Comparison of ENCODE assay signal across 13 mouse cellular contexts in genomic region chr12:102436939-102437526, GRCm38 (mm10). TPM values are rescaled to one million over a fixed set of nuclear protein-coding genes. Genes with fewer than 3 reads are reported as not detected.
DNase-seq lines count a peak whose midpoint lies in the region; ATAC-seq and TF ChIP-seq lines count a peak whose summit lies in the region.
"Had no signal": no experiment of that assay in that cellular context is flagged by ENCODE, and none has a peak within 500 bp of the region (broad histone marks: within the 10 kb centered on the region; RNA-seq: fewer than 3 reads in every experiment).

No protein-coding gene starts in this region.

- peak overlapping the region; percentile 71 for H3K4me2 ChIP-seq in heart, embryonic 14.5 days (ENCODE audit: low read length)
- no peak overlapping the region for H3K4me2 ChIP-seq in liver, postnatal 0 days (ENCODE audit: low read depth, low read length)
- H3K4me2 ChIP-seq in liver, embryonic 12.5 days: no peak overlapping the region
- H3K4me2 ChIP-seq in intestine, postnatal 0 days (replicated peaks; ENCODE audit: low read depth): peak overlapping the region; percentile 73
- H3K4me2 ChIP-seq: limb, embryonic 15.5 days; midbrain, embryonic 12.5 days had no signal

- no peak for ATAC-seq in heart, embryonic 14.5 days (ENCODE audit: insufficient number of reproducible peaks, insufficient read depth, low FRiP score, low read depth)
- ATAC-seq in liver, postnatal 0 days: no peak
- ATAC-seq in liver, embryonic 12.5 days: no peak
- no peak for ATAC-seq in intestine, postnatal 0 days
- ATAC-seq: inflammation-experienced regulatory T-cells, adult 6 months had no signal

- peaks cover 15 to 32% of the 10 kb centered on the region in 2 experiments for H3K4me1 ChIP-seq in heart, embryonic 14.5 days (ENCODE audit: control insufficient read depth in 2 of 2, insufficient read depth in 2 of 2, low read length in 2 of 2)
- no peaks in the 10 kb centered on the region; the same call in 1 of the 2 replicates for H3K4me1 ChIP-seq in liver, postnatal 0 days (ENCODE audit: insufficient read depth)
- peaks cover 33% of the 10 kb centered on the region for H3K4me1 ChIP-seq in liver, embryonic 12.5 days
- H3K4me1 ChIP-seq in brown adipose tissue, adult 24 weeks (ENCODE audit: control insufficient read depth, insufficient read depth, insufficient read length, low read length): peaks cover 9% of the 10 kb centered on the region
- 0 out of 2 replicates have a peak, but pooled peaks cover 9% of the 10 kb centered on the region for H3K4me1 ChIP-seq in intestine, postnatal 0 days (replicated peaks; ENCODE audit: control insufficient read depth, insufficient read depth, low read length)

- H3K27ac ChIP-seq in heart, embryonic 14.5 days (replicated peaks in 1 of 2; ENCODE audit: control insufficient read depth in 1 of 2, insufficient read depth in 1 of 2, low read depth in 2 of 2, low read length in 2 of 2): peak overlapping the region; percentile 60 to 89
- H3K27ac ChIP-seq in liver, postnatal 0 days (ENCODE audit: low read depth): peak overlapping the region; percentile 45
- no peak overlapping the region for H3K27ac ChIP-seq in liver, embryonic 12.5 days
- peak overlapping the region; percentile 74 for H3K27ac ChIP-seq in brown adipose tissue, adult 24 weeks (replicated peaks; ENCODE audit: low read depth, low read length)
- peak overlapping the region; percentile 54; the same call in 1 of the 2 replicates for H3K27ac ChIP-seq in intestine, postnatal 0 days (ENCODE audit: low read depth, low read length)
- H3K27ac ChIP-seq: limb, embryonic 15.5 days; midbrain, embryonic 12.5 days; neural tube, embryonic 13.5 days had no signal

- no peaks in the 10 kb centered on the region for H3K36me3 ChIP-seq in heart, embryonic 14.5 days (ENCODE audit: control insufficient read depth, insufficient read depth, low read length)
- H3K36me3 ChIP-seq in liver, postnatal 0 days (replicated peaks; ENCODE audit: insufficient read depth, low read length): no peaks in the 10 kb centered on the region
- no peaks in the 10 kb centered on the region for H3K36me3 ChIP-seq in liver, embryonic 12.5 days
- no peaks in the 10 kb centered on the region for H3K36me3 ChIP-seq in intestine, postnatal 0 days (ENCODE audit: control insufficient read depth, insufficient read depth)
- H3K36me3 ChIP-seq: limb, embryonic 15.5 days; midbrain, embryonic 12.5 days; neural tube, embryonic 13.5 days had no signal

- WGBS in heart, embryonic 14.5 days: 63% methylated on average over 10 of the region's 10 CpGs
- 69% methylated on average over 10 of the region's 10 CpGs for WGBS in liver, postnatal 0 days (ENCODE audit: insufficient replicate concordance)
- WGBS in liver, embryonic 12.5 days (ENCODE audit: insufficient replicate concordance): 73% methylated on average over 10 of the region's 10 CpGs
- WGBS in intestine, postnatal 0 days: 45% methylated on average over 10 of the region's 10 CpGs

- no peaks in the 10 kb centered on the region for H3K27me3 ChIP-seq in heart, embryonic 14.5 days (ENCODE audit: control insufficient read depth, insufficient read depth, low read length)
- no peaks in the 10 kb centered on the region for H3K27me3 ChIP-seq in liver, postnatal 0 days (ENCODE audit: insufficient read depth, low read length)
- H3K27me3 ChIP-seq in liver, embryonic 12.5 days (replicated peaks): peaks cover 14% of the 10 kb centered on the region; the same call in 1 of the 2 replicates
- H3K27me3 ChIP-seq in intestine, postnatal 0 days (replicated peaks; ENCODE audit: control insufficient read depth, insufficient read depth, low read length): no peaks in the 10 kb centered on the region
- H3K27me3 ChIP-seq: limb, embryonic 15.5 days; midbrain, embryonic 12.5 days; neural tube, embryonic 13.5 days had no signal

- no peaks in the 10 kb centered on the region for H3K9me3 ChIP-seq in heart, embryonic 14.5 days (ENCODE audit: control insufficient read depth, low read length)
- no peaks in the 10 kb centered on the region for H3K9me3 ChIP-seq in liver, postnatal 0 days (ENCODE audit: low read length)
- no peaks in the 10 kb centered on the region for H3K9me3 ChIP-seq in liver, embryonic 12.5 days (replicated peaks)
- no peaks in the 10 kb centered on the region for H3K9me3 ChIP-seq in intestine, postnatal 0 days (ENCODE audit: control insufficient read depth)
- H3K9me3 ChIP-seq: limb, embryonic 15.5 days; midbrain, embryonic 12.5 days; neural tube, embryonic 13.5 days had no signal

- TF ChIP-seq EP300 in liver, postnatal 0 days (IDR thresholded peaks at IDR 0.05; ENCODE audit: low read depth): no peak

- TF ChIP-seq CTCF in liver, postnatal 0 days (IDR thresholded peaks at IDR 0.05; ENCODE audit: low read depth): no peak
- TF ChIP-seq CTCF in intestine, postnatal 0 days (IDR thresholded peaks at IDR 0.05; ENCODE audit: low read depth): no peak

- H3K4me3 ChIP-seq in heart, embryonic 14.5 days (ENCODE audit: control insufficient read depth in 1 of 2, insufficient read depth in 1 of 2, low read depth in 1 of 2, low read length in 2 of 2): 0 out of 4 replicates have a peak overlapping the region, but pooled peaks of 1 of the 2 experiments have one; percentile 53
- no peak overlapping the region for H3K4me3 ChIP-seq in liver, postnatal 0 days (ENCODE audit: low read depth, low read length)
- H3K4me3 ChIP-seq in liver, embryonic 12.5 days: no peak overlapping the region
- H3K4me3 ChIP-seq in brown adipose tissue, adult 24 weeks (ENCODE audit: insufficient read depth, low read depth, low read length): peak overlapping the region; percentile 17; the same call in 1 of the 2 replicates
- peak overlapping the region; percentile 12; the same call in 1 of the 2 replicates for H3K4me3 ChIP-seq in intestine, postnatal 0 days (ENCODE audit: low read depth, low read length)
- H3K4me3 ChIP-seq: limb, embryonic 15.5 days; midbrain, embryonic 12.5 days; neural tube, embryonic 13.5 days had no signal

- peak overlapping the region; percentile 46; the same call in 1 of the 2 replicates for H3K9ac ChIP-seq in heart, embryonic 14.5 days (ENCODE audit: low read length)
- H3K9ac ChIP-seq in liver, postnatal 0 days (replicated peaks): no peak overlapping the region
- no peak overlapping the region for H3K9ac ChIP-seq in liver, embryonic 12.5 days
- no peak overlapping the region for H3K9ac ChIP-seq in intestine, postnatal 0 days (ENCODE audit: low read depth, low read length)
- H3K9ac ChIP-seq: limb, embryonic 15.5 days; midbrain, embryonic 12.5 days; neural tube, embryonic 13.5 days had no signal

- no peak for DNase-seq in heart, postnatal 25 days (ENCODE audit: low spot score)
- DNase-seq in liver, postnatal 0 days: no peak
- no peak for DNase-seq in right cerebral cortex, postnatal 36 days (ENCODE audit: low spot score in 2 of 2)
- no peak for DNase-seq in right cerebral cortex, postnatal 25 days
- DNase-seq: right cerebral cortex, postnatal 14 days had no signal

- intact Hi-C loops in heart, postnatal 25 days (cut with DNase I): no loop called here

RNA-seq across cellular contexts. Expression of gene Lgmn, which starts 2.6 kb away (rescaled TPM):
- 120 and 126 TPM in 2 replicates for polyA plus RNA-seq in heart, embryonic 14.5 days (2014; fragmentation: Nextera tagmentation; extraction: Ambion mirVana)
- 10 to 100 TPM; 62.2 to 72.2 TPM for total RNA-seq in heart, postnatal 25 days (2021)
- 140 and 142 TPM in 2 replicates for polyA plus RNA-seq in liver, postnatal 0 days (2015; fragmentation: Nextera tagmentation; extraction: Ambion mirVana)
- polyA plus RNA-seq in liver, embryonic 12.5 days (2016; fragmentation: Nextera tagmentation; extraction: Ambion mirVana): 47.2 and 49.9 TPM in 2 replicates
- polyA plus RNA-seq in brown adipose tissue, adult 24 weeks (2012; ENCODE audit: insufficient read depth, insufficient read length, missing spikeins): 48.1 and 50.2 TPM in 2 replicates
- 1,340 and 1,424 TPM in 2 replicates for polyA plus RNA-seq in intestine, postnatal 0 days (2015; fragmentation: Nextera tagmentation; extraction: Ambion mirVana)

RNA-seq across cellular contexts. Expression of gene Golga5, which starts 31.9 kb away (rescaled TPM):
- polyA plus RNA-seq in heart, embryonic 14.5 days (2014; fragmentation: Nextera tagmentation; extraction: Ambion mirVana): 27.2 and 28.6 TPM in 2 replicates
- 10 to 100 TPM; 23.8 to 24.4 TPM for total RNA-seq in heart, postnatal 25 days (2021)
- polyA plus RNA-seq in liver, postnatal 0 days (2015; fragmentation: Nextera tagmentation; extraction: Ambion mirVana): 16.5 and 16.7 TPM in 2 replicates
- polyA plus RNA-seq in liver, embryonic 12.5 days (2016; fragmentation: Nextera tagmentation; extraction: Ambion mirVana): 18.5 and 19.5 TPM in 2 replicates
- polyA plus RNA-seq in brown adipose tissue, adult 24 weeks (2012; ENCODE audit: insufficient read depth, insufficient read length, missing spikeins): 15.2 and 15.6 TPM in 2 replicates
- polyA plus RNA-seq in intestine, postnatal 0 days (2015; fragmentation: Nextera tagmentation; extraction: Ambion mirVana): 36.1 and 36.7 TPM in 2 replicates

Comparison
In these comparisons a context has a peak if more than half of its experiments do, and no peak if none do; other contexts are left out.
1. H3K4me2 ChIP-seq: peak in heart, embryonic 14.5 days (single experiment) and intestine, postnatal 0 days (single experiment); none in liver, postnatal 0 days (single experiment) and liver, embryonic 12.5 days (single experiment).
2. H3K4me3 ChIP-seq: peak in brown adipose tissue, adult 24 weeks (single experiment) and intestine, postnatal 0 days (single experiment); none in liver, postnatal 0 days (single experiment) and liver, embryonic 12.5 days (single experiment).